Mouse (Mus musculus): ENCODE measurements around the gene Rasa3.

DNA sequence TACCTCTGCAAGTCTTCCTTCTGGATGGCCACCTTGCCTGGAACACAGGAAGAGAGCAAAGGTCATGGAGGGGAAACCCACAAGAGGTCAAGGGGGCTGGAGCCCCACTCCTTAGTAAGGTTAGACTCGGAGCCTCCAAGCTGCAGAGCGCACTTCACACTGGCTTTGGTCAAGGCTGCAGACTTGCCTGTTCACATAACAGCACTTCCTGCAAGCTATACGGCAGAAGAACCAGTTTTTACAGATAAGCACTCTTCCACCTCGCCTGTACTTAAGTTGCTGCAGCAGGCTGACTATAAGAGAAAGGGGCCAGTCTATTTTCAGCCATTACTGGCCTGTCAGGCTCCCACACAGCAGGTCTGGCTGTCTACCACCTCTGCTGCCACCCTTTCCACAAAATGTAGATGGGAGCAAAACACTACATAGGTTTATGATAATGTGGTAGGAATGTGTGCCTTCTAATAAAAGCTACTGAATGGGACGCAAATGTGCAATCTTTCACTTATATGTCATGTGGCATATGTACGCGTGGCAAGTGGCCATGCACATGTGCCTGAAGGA is 71.4 kb downstream of the Rasa3 start:
- no peak for TF ChIP-seq CTCF (IDR thresholded peaks at IDR 0.05; ENCODE audit: borderline replicate concordance, insufficient read depth, low read length)
- no peak for TF ChIP-seq POLR2A (IDR thresholded peaks at IDR 0.05; ENCODE audit: low read depth, low read length)

Measured in embryonic fibroblast, embryonic 13.5 days (primary cell).